Mouse (Mus musculus) testis, adult 2 months (tissue): Measurements from ENCODE around the gene Wars2. TPM values are rescaled to one million over a fixed set of nuclear protein-coding genes. Genes with fewer than 3 reads are reported as not detected.

Experiments
- H3K27ac ChIP-seq: fragments of 200-500 bp; 2 replicates; pipeline ENCODE4 v1.5.1; 2012; ENCODE audit warnings: low read depth, low read length; ENCODE audit not compliant: control insufficient read depth, insufficient read depth
- H3K27me3 ChIP-seq: fragments of 200-500 bp; 2 replicates; pipeline ENCODE4 v1.6.1; 2012; ENCODE audit warnings: mild to moderate bottlenecking, low read length, moderate library complexity; ENCODE audit not compliant: control insufficient read depth, insufficient read depth
- H3K36me3 ChIP-seq: fragments of 200-500 bp; 2 replicates; pipeline ENCODE4 v1.6.1; 2012; ENCODE audit warnings: mild to moderate bottlenecking, low read length; ENCODE audit not compliant: control insufficient read depth, insufficient read depth
- H3K4me1 ChIP-seq: fragments of 200-500 bp; 2 replicates; pipeline ENCODE4 v1.6.1; 2012; ENCODE audit warnings: low read length; ENCODE audit not compliant: control insufficient read depth, insufficient read depth
- H3K4me3 ChIP-seq: fragments of 200-500 bp; 2 replicates; pipeline ENCODE4 v1.5.1; 2012; ENCODE audit warnings: low read depth, mild to moderate bottlenecking, low read length, moderate library complexity, mixed read lengths; ENCODE audit not compliant: control insufficient read depth
- CTCF ChIP-seq: fragments of 200-500 bp; IDR thresholded peaks from 2 replicates; pipeline ENCODE4 v1.5.1; 2012; ENCODE audit warnings: low read depth, mild to moderate bottlenecking, inconsistent platforms, low read length, moderate library complexity; ENCODE audit not compliant: control insufficient read depth, insufficient read depth, insufficient replicate concordance
- POLR2A ChIP-seq: fragments of 200-500 bp; IDR thresholded peaks from 2 replicates; pipeline ENCODE4 v1.6.1; 2012; ENCODE audit warnings: low read depth, mild to moderate bottlenecking, inconsistent platforms, low read length, moderate library complexity; ENCODE audit not compliant: control insufficient read depth
- polyA plus RNA-seq: library from polyadenylated mRNA; depleted of rRNA; stranded (reverse); fragments of >200 nt; gene quantifications from 2 replicates; pipeline ENCODE4 v1.2.3, GENCODE M21; 2012

Wars2 gene
- polyA plus RNA-seq, 1 experiment, result 1.8 TPM

- Histone ChIP-seq H3K27me3 (peaks cover 16% of the 10 kb centered on the region), H3K4me3 (no peak overlapping the region), H3K36me3 (no peaks in the 10 kb centered on the region), H3K27ac (no peak overlapping the region), H3K4me1 (peaks cover 11% of the 10 kb centered on the region; the same call in 1 of the 2 replicates)
- TF ChIP-seq CTCF, result no peak
Measured at GRCm38 (mm10) chr3:99259741-99260270, 118.9 kb downstream of the Wars2 start.

DNA sequence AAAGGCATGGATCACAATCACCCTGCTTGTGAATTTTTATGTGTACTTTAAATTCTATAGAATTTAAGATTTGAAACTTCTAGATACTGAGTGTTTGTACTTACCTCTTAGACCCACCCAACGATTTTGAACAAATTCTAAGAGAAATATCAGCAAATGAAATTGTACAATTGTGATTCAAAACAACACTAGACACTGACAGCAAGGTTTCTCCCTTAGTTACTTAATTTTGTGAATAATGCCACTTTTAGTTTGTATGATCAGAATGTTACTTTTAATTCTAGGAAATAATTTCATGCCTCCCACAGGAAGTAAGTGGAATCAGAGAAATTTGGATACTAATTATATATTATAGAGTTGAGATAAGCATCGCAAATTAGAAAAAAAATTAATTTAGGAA lies 119.5 kb downstream of the Wars2 start:
- Histone ChIP-seq H3K4me3 (no peak overlapping the region), H3K4me1 (peaks cover 11% of the 10 kb centered on the region; the same call in 1 of the 2 replicates), H3K36me3 (no peaks in the 10 kb centered on the region), H3K27me3 (peaks cover 11% of the 10 kb centered on the region), H3K27ac (no peak overlapping the region)
- TF ChIP-seq POLR2A (no peak), CTCF (no peak)

- no peaks in the 10 kb centered on the region for H3K36me3 ChIP-seq
- no peak overlapping the region for H3K4me3 ChIP-seq
- H3K27me3 ChIP-seq, result peaks cover 9% of the 10 kb centered on the region
- TF ChIP-seq CTCF (no peak), POLR2A (no peak)
- peaks cover 11% of the 10 kb centered on the region; the same call in 1 of the 2 replicates for H3K4me1 ChIP-seq
- no peak overlapping the region for H3K27ac ChIP-seq
Measured at GRCm38 (mm10) chr3:99261371-99261791, 120.5 kb downstream of the Wars2 start.

DNA sequence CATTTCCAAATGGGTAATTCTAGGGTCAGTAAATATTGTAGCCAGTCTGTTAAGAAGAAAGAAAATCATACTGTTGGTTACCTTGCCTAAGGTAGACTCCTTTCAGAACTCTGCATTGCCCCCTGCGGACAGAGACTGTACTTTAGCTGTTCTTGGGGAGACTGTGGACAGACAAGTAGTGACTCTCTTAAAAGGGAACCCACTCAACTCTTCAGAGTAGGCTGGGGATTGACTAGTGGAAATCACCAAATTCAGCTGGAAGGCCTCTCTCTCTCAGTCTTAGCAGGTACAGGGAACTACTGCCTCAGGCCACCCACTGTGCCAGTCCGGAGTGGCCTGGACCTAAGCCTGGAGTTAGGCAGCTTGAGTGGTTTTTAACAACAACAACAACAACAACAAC lies 121.1 kb downstream of the Wars2 start:
- no peak overlapping the region for H3K27ac ChIP-seq
- no peak overlapping the region for H3K4me3 ChIP-seq
- peaks cover 6% of the 10 kb centered on the region; the same call in 1 of the 2 replicates for H3K4me1 ChIP-seq
- H3K36me3 ChIP-seq, result no peaks in the 10 kb centered on the region
- peaks cover 5% of the 10 kb centered on the region for H3K27me3 ChIP-seq
- no peak for TF ChIP-seq POLR2A
- TF ChIP-seq CTCF, result no peak

GRCm38 (mm10) chr3:99263471-99263903 lies 122.6 kb downstream of the Wars2 start:
- H3K36me3 ChIP-seq, result no peaks in the 10 kb centered on the region
- peaks cover 5% of the 10 kb centered on the region; the same call in 1 of the 2 replicates for H3K4me1 ChIP-seq
- H3K4me3 ChIP-seq, result no peak overlapping the region
- no peak overlapping the region for H3K27ac ChIP-seq
- peaks cover 5% of the 10 kb centered on the region for H3K27me3 ChIP-seq
- TF ChIP-seq CTCF (no peak), POLR2A (no peak)

DNA sequence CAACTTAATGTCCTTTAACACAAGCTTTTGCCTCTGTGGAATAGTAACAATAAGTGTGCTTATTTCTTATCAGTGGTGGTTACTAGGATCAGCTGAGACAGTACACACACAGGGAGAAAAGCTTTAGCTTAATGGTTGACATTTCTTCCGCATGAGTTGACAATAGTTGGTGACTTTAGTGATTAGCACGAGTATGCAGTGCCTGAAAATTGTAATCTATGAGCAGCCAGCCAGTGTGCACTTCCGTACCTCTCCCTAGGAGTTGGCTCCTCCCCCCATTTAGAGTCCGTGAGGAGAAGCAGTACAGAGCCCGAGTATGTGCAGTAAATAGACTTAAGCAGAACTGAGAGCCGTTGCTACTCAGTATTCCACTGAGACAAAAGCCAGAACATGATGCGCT lies 123.8 kb downstream of the Wars2 start:
- H3K27ac ChIP-seq, result no peak overlapping the region
- H3K27me3 ChIP-seq, result peaks cover 5% of the 10 kb centered on the region
- no peaks in the 10 kb centered on the region for H3K36me3 ChIP-seq
- no peak overlapping the region for H3K4me3 ChIP-seq
- H3K4me1 ChIP-seq, result peaks cover 5% of the 10 kb centered on the region; the same call in 1 of the 2 replicates
- TF ChIP-seq CTCF (no peak), POLR2A (no peak)

GRCm38 (mm10) chr3:99266752-99267303 lies 126.0 kb downstream of the Wars2 start:
- Histone ChIP-seq H3K4me3 (no peak overlapping the region), H3K27ac (no peak overlapping the region), H3K36me3 (no peaks in the 10 kb centered on the region), H3K27me3 (no peaks in the 10 kb centered on the region), H3K4me1 (no peaks in the 10 kb centered on the region)
- TF ChIP-seq POLR2A, result no peak
- no peak for TF ChIP-seq CTCF
